Comparison of ENCODE assay signal across 8 mouse cellular contexts in the genomic region with DNA sequence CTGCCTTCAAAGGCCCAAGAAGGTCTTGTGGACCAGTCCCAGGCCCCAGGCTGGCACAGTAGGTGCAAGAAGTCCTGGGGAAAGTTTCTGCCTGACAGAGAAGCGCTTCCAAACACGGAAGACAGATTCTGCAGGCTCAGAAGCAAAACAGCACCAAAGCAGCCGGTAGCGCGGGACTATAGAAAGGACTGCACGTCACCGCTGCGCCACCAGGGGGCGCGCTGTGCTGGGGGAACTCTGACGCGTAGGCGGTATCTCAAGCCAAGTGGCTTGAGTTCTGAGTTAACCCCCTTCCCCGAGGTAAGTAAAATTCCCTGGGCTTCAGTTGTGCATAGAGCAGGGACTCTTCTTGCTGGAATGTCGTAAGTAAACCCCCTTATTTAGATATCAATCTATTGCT. TPM values are rescaled to one million over a fixed set of nuclear protein-coding genes. Genes with fewer than 3 reads are reported as not detected.
DNase-seq lines count a peak whose midpoint lies in the region; ATAC-seq and TF ChIP-seq lines count a peak whose summit lies in the region.

No protein-coding gene starts in this region.

- H3K4me1 ChIP-seq in heart, adult 2 months (ENCODE audit: control insufficient read depth, insufficient read depth, low read length) = peaks cover 1% of the 10 kb centered on the region; the same call in 1 of the 2 replicates
- H3K4me1 ChIP-seq in kidney, embryonic 15.5 days = peaks cover 47% of the 10 kb centered on the region
- peaks cover 33% of the 10 kb centered on the region for H3K4me1 ChIP-seq in liver, embryonic 12.5 days
- H3K4me1 ChIP-seq in neural tube, embryonic 15.5 days = peaks cover 32% of the 10 kb centered on the region

- no peak overlapping the region for H3K27ac ChIP-seq in heart, adult 2 months
- no peak overlapping the region for H3K27ac ChIP-seq in kidney, embryonic 15.5 days
- H3K27ac ChIP-seq in liver, embryonic 12.5 days = no peak overlapping the region
- no peak overlapping the region for H3K27ac ChIP-seq in neural tube, embryonic 15.5 days (replicated peaks)

- no peak for TF ChIP-seq POLR2A in heart, adult 2 months (IDR thresholded peaks at IDR 0.05; ENCODE audit: insufficient read depth, low read depth, low read length)

- no peak overlapping the region for H3K9ac ChIP-seq in heart, adult 2 months (ENCODE audit: low read depth, low read length)
- no peak overlapping the region for H3K9ac ChIP-seq in kidney, embryonic 15.5 days
- no peak overlapping the region for H3K9ac ChIP-seq in liver, embryonic 12.5 days
- no peak overlapping the region for H3K9ac ChIP-seq in neural tube, embryonic 15.5 days (replicated peaks)

- intact Hi-C loops in heart, adult 2 months (cut with DNase I) = loop anchor here (2.0 kb wide), 1 partner anchor 163 kb away; no protein-coding TSS in a partner anchor

- H3K79me2 ChIP-seq in heart, adult 2 months (replicated peaks; ENCODE audit: control insufficient read depth, insufficient read depth, low read length) = no peaks in the 10 kb centered on the region

- H3K4me2 ChIP-seq in kidney, embryonic 15.5 days = 0 out of 2 replicates have a peak overlapping the region, but pooled peaks have one; percentile 31
- peak overlapping the region; percentile 89 for H3K4me2 ChIP-seq in liver, embryonic 12.5 days
- peak overlapping the region; percentile 71; the same call in 1 of the 2 replicates for H3K4me2 ChIP-seq in neural tube, embryonic 15.5 days

- DNase-seq in 416B (ENCODE audit: low read depth) = peak; percentile 79
- peak; percentile 84 to 90 for DNase-seq in adrenal gland, adult 18-20 months (ENCODE audit: low spot score in 2 of 2)
- peak; percentile 74 for DNase-seq in embryo, embryonic 11.5 days (ENCODE audit: low read depth, low spot score)
- peak; percentile 79 to 87 for DNase-seq in heart, adult 2 months
- DNase-seq in testis, postnatal 10 days (ENCODE audit: low spot score) = peak; percentile 95

- 0 out of 2 replicates have a peak, but pooled peaks have one; percentile 33 for TF ChIP-seq EP300 in heart, adult 2 months (IDR thresholded peaks at IDR 0.05; ENCODE audit: insufficient read depth, low read depth, low read length)

- 8% methylated on average over 15 of the region's 15 CpGs for WGBS in heart, adult 2 months
- WGBS in kidney, embryonic 15.5 days = 6% methylated on average over 15 of the region's 15 CpGs
- 1% methylated on average over 15 of the region's 15 CpGs for WGBS in liver, embryonic 12.5 days (ENCODE audit: insufficient replicate concordance)
- WGBS in neural tube, embryonic 15.5 days = 3% methylated on average over 15 of the region's 15 CpGs

- ATAC-seq in kidney, embryonic 15.5 days (replicated peaks; ENCODE audit: low FRiP score) = no peak
- ATAC-seq in liver, embryonic 12.5 days = peak; percentile 38; the same call in 1 of the 2 replicates
- ATAC-seq in neural tube, embryonic 15.5 days (ENCODE audit: low FRiP score) = no peak

- TF ChIP-seq CTCF in heart, adult 2 months (IDR thresholded peaks at IDR 0.05) = no peak; the same call in 1 of the 2 replicates

- H3K27me3 ChIP-seq in heart, adult 2 months (ENCODE audit: control insufficient read depth, insufficient read depth, low read length) = no peaks in the 10 kb centered on the region
- no peaks in the 10 kb centered on the region for H3K27me3 ChIP-seq in kidney, embryonic 15.5 days
- peaks cover 11% of the 10 kb centered on the region for H3K27me3 ChIP-seq in liver, embryonic 12.5 days (replicated peaks)
- H3K27me3 ChIP-seq in neural tube, embryonic 15.5 days (replicated peaks) = no peaks in the 10 kb centered on the region

- no peaks in the 10 kb centered on the region for H3K36me3 ChIP-seq in heart, adult 2 months (ENCODE audit: control insufficient read depth, insufficient read depth, low read length)
- peaks cover 14% of the 10 kb centered on the region for H3K36me3 ChIP-seq in kidney, embryonic 15.5 days
- peaks cover 18% of the 10 kb centered on the region for H3K36me3 ChIP-seq in liver, embryonic 12.5 days
- peaks cover 15% of the 10 kb centered on the region for H3K36me3 ChIP-seq in neural tube, embryonic 15.5 days

- no peaks in the 10 kb centered on the region for H3K9me3 ChIP-seq in kidney, embryonic 15.5 days (replicated peaks)
- no peaks in the 10 kb centered on the region for H3K9me3 ChIP-seq in liver, embryonic 12.5 days (replicated peaks)
- no peaks in the 10 kb centered on the region for H3K9me3 ChIP-seq in neural tube, embryonic 15.5 days (replicated peaks)

- H3K4me3 ChIP-seq in heart, adult 2 months = no peak overlapping the region
- no peak overlapping the region for H3K4me3 ChIP-seq in kidney, embryonic 15.5 days (replicated peaks)
- peak overlapping the region; percentile 95; the same call in 1 of the 2 replicates for H3K4me3 ChIP-seq in liver, embryonic 12.5 days
- no peak overlapping the region for H3K4me3 ChIP-seq in neural tube, embryonic 15.5 days (replicated peaks)

RNA-seq across cellular contexts. Expression of a gene that starts 0.8 kb away (rescaled TPM):
- total RNA-seq in adrenal gland, adult 18-20 months (2021) = 10 to 100 TPM; 36.5 to 44.0 TPM
- total RNA-seq in heart, adult 2 months (2021) = 10 to 100 TPM; 16.9 to 18.6 TPM
- polyA plus RNA-seq in heart, adult 2 months (2012; rRNA removed) = 25.2 and 32.7 TPM in 2 replicates
- 23.6 and 25.6 TPM in 2 replicates for polyA plus RNA-seq in kidney, embryonic 15.5 days (2015; fragmentation: Nextera tagmentation; extraction: Ambion mirVana)
- polyA plus RNA-seq in liver, embryonic 12.5 days (2016; fragmentation: Nextera tagmentation; extraction: Ambion mirVana) = 19.4 and 21.7 TPM in 2 replicates
- 31.1 and 35.1 TPM in 2 replicates for polyA plus RNA-seq in neural tube, embryonic 15.5 days (2015; fragmentation: Nextera tagmentation; extraction: Ambion mirVana)

RNA-seq across cellular contexts. Expression of a gene that starts 1.7 kb away (rescaled TPM):
- total RNA-seq in adrenal gland, adult 18-20 months (2021) = 10 to 100 TPM; 23.1 to 29.1 TPM
- total RNA-seq in heart, adult 2 months (2021) = 1 to 10 TPM; 2.6 to 2.7 TPM
- 3.7 and 5.6 TPM in 2 replicates for polyA plus RNA-seq in heart, adult 2 months (2012; rRNA removed)
- 22.0 and 22.2 TPM in 2 replicates for polyA plus RNA-seq in kidney, embryonic 15.5 days (2015; fragmentation: Nextera tagmentation; extraction: Ambion mirVana)
- polyA plus RNA-seq in liver, embryonic 12.5 days (2016; fragmentation: Nextera tagmentation; extraction: Ambion mirVana) = 18.0 and 18.3 TPM in 2 replicates
- 27.7 and 30.4 TPM in 2 replicates for polyA plus RNA-seq in neural tube, embryonic 15.5 days (2015; fragmentation: Nextera tagmentation; extraction: Ambion mirVana)

RNA-seq across cellular contexts. Expression of a gene that starts 29.0 kb away (rescaled TPM):
- 1 to 10 TPM; 2.4 to 7.0 TPM for total RNA-seq in adrenal gland, adult 18-20 months (2021)
- not detected for total RNA-seq in heart, adult 2 months (2021)
- polyA plus RNA-seq in heart, adult 2 months (2012; rRNA removed) = not detected in 2 replicates
- polyA plus RNA-seq in kidney, embryonic 15.5 days (2015; fragmentation: Nextera tagmentation; extraction: Ambion mirVana) = 0.51 and 1.1 TPM in 2 replicates
- 2.2 and 2.7 TPM in 2 replicates for polyA plus RNA-seq in liver, embryonic 12.5 days (2016; fragmentation: Nextera tagmentation; extraction: Ambion mirVana)
- polyA plus RNA-seq in neural tube, embryonic 15.5 days (2015; fragmentation: Nextera tagmentation; extraction: Ambion mirVana) = 11.6 and 14.0 TPM in 2 replicates

RNA-seq across cellular contexts. Expression of a gene that starts 35.8 kb away (rescaled TPM):
- total RNA-seq in adrenal gland, adult 18-20 months (2021) = 10 to 100 TPM; 32.9 to 36.0 TPM
- total RNA-seq in heart, adult 2 months (2021) = 10 to 100 TPM; 15.3 to 16.4 TPM
- polyA plus RNA-seq in heart, adult 2 months (2012; rRNA removed) = 10.7 and 12.4 TPM in 2 replicates
- polyA plus RNA-seq in kidney, embryonic 15.5 days (2015; fragmentation: Nextera tagmentation; extraction: Ambion mirVana) = 44.4 and 45.3 TPM in 2 replicates
- polyA plus RNA-seq in liver, embryonic 12.5 days (2016; fragmentation: Nextera tagmentation; extraction: Ambion mirVana) = 56.1 and 58.5 TPM in 2 replicates
- polyA plus RNA-seq in neural tube, embryonic 15.5 days (2015; fragmentation: Nextera tagmentation; extraction: Ambion mirVana) = 37.8 and 40.1 TPM in 2 replicates

RNA-seq across cellular contexts. Expression of a gene that starts 36.1 kb away (rescaled TPM):
- total RNA-seq in adrenal gland, adult 18-20 months (2021) = 10 to 100 TPM; 14.3 to 17.1 TPM
- 1 to 10 TPM; 5.8 to 6.4 TPM for total RNA-seq in heart, adult 2 months (2021)
- 4.7 and 7.8 TPM in 2 replicates for polyA plus RNA-seq in heart, adult 2 months (2012; rRNA removed)
- polyA plus RNA-seq in kidney, embryonic 15.5 days (2015; fragmentation: Nextera tagmentation; extraction: Ambion mirVana) = 21.3 and 22.0 TPM in 2 replicates
- 14.8 and 16.0 TPM in 2 replicates for polyA plus RNA-seq in liver, embryonic 12.5 days (2016; fragmentation: Nextera tagmentation; extraction: Ambion mirVana)
- 21.6 and 21.8 TPM in 2 replicates for polyA plus RNA-seq in neural tube, embryonic 15.5 days (2015; fragmentation: Nextera tagmentation; extraction: Ambion mirVana)

Comparison
In these comparisons a context has a peak if more than half of its experiments do, and no peak if none do; other contexts are left out.
1. H3K4me2 ChIP-seq: peak in every context shown above with its lines; median percentile 89 in liver, embryonic 12.5 days; 71 in neural tube, embryonic 15.5 days; 31 in kidney, embryonic 15.5 days.